Mouse (Mus musculus): ENCODE data around the gene Slc24a4.

Gene Slc24a4

GRCm38 (mm10) chr12:102286681-102287414 is 158.3 kb downstream of the Slc24a4 start:
- DNase-seq: peak; percentile 57

GRCm38 (mm10) chr12:102287904-102288602 is 159.5 kb downstream of the Slc24a4 start:
- DNase-seq: no peak

- no peak for DNase-seq
These were observed 160.3 kb downstream of the Slc24a4 start for GRCm38 (mm10) chr12:102288846-102289245.

- DNase-seq: peak; percentile 45
These were observed 161.0 kb downstream of the Slc24a4 start for GRCm38 (mm10) chr12:102289568-102289967.

- DNase-seq: no peak
These were observed 162.1 kb downstream of the Slc24a4 start for GRCm38 (mm10) chr12:102290662-102291061.

- DNase-seq: no peak
These were observed 163.2 kb downstream of the Slc24a4 start for GRCm38 (mm10) chr12:102291686-102292085.

- DNase-seq: no peak
These were observed 164.1 kb downstream of the Slc24a4 start for GRCm38 (mm10) chr12:102292501-102293215.

GRCm38 (mm10) chr12:102294634-102295033 is 166.1 kb downstream of the Slc24a4 start:
- DNase-seq: no peak

GRCm38 (mm10) chr12:102295230-102295629 is 166.7 kb downstream of the Slc24a4 start:
- no peak for DNase-seq

GRCm38 (mm10) chr12:102295662-102296061 is 167.1 kb downstream of the Slc24a4 start:
- DNase-seq: no peak

- DNase-seq: no peak
These were observed 167.8 kb downstream of the Slc24a4 start for GRCm38 (mm10) chr12:102296361-102296760.

- DNase-seq: no peak
These were observed 168.4 kb downstream of the Slc24a4 start for GRCm38 (mm10) chr12:102296967-102297366.

- no peak for DNase-seq
These were observed 170.7 kb downstream of the Slc24a4 start for GRCm38 (mm10) chr12:102299209-102299608.

- no peak for DNase-seq
These were observed 173.1 kb downstream of the Slc24a4 start for GRCm38 (mm10) chr12:102301585-102301984.

- no peak for DNase-seq
These were observed 173.8 kb downstream of the Slc24a4 start for GRCm38 (mm10) chr12:102302322-102302721.

GRCm38 (mm10) chr12:102302831-102303351 is 174.4 kb downstream of the Slc24a4 start:
- DNase-seq: no peak

GRCm38 (mm10) chr12:102303867-102304266 is 175.3 kb downstream of the Slc24a4 start:
- no peak for DNase-seq

GRCm38 (mm10) chr12:102305069-102305836 is 176.7 kb downstream of the Slc24a4 start:
- no peak for DNase-seq

GRCm38 (mm10) chr12:102308001-102308456 is 179.5 kb downstream of the Slc24a4 start:
- peak; percentile 55 for DNase-seq

GRCm38 (mm10) chr12:102308457-102309011 is 180.0 kb downstream of the Slc24a4 start:
- DNase-seq: peak; percentile 67

GRCm38 (mm10) chr12:102309099-102309799 is 180.7 kb downstream of the Slc24a4 start:
- no peak for DNase-seq

All from retina, postnatal 1 day (tissue).